Mouse (Mus musculus) MEL (cell line): ENCODE measurements at regions not wholly inside any gene's neighbourhood (a gene's known extent, or its start where the extent isn't known, plus 50 kb on each side); places are given as distances from the start of the nearest gene placed in this dataset.

Experiments used
- DNase-seq: peaks from one replicate; pipeline ENCODE4 v3.0.0; 2011; ENCODE audit warnings: low read depth, low spot score
- H3K27ac ChIP-seq: 2 replicates; pipeline ENCODE4 v1.5.1; 2012; ENCODE audit warnings: low read depth, mild to moderate bottlenecking, control low read depth, low read length, moderate library complexity; ENCODE audit not compliant: control insufficient read depth
- H3K27me3 ChIP-seq, 2 experiments: fragments of 150-350 bp in 1 of 2; sonication (generic) in 1 of 2; 2 replicates each; pipeline ENCODE4 v1.6.1; 2012; ENCODE audit warnings: low read length in 2 of 2, mild to moderate bottlenecking in 2 of 2, improper control_type of control experiment in 1 of 2, moderate library complexity in 1 of 2; ENCODE audit not compliant: insufficient read depth in 2 of 2, control insufficient read depth in 1 of 2
- H3K36me3 ChIP-seq, 2 experiments: 2 replicates each; pipeline ENCODE4 v1.6.1; 2012 to 2014; ENCODE audit warnings: low read length in 2 of 2, improper control_type of control experiment in 1 of 2, inconsistent platforms in 1 of 2, mild to moderate bottlenecking in 1 of 2; ENCODE audit not compliant: insufficient read depth in 2 of 2, control insufficient read depth in 1 of 2
- H3K4me1 ChIP-seq, 2 experiments: fragments of 150-350 bp in 1 of 2; sonication (generic) in 1 of 2; 2 replicates each; pipeline ENCODE4 v1.6.1; 2012; ENCODE audit warnings: low read length in 2 of 2, improper control_type of control experiment in 1 of 2, mild to moderate bottlenecking in 1 of 2; ENCODE audit not compliant: insufficient read depth in 2 of 2, control insufficient read depth in 1 of 2
- H3K4me3 ChIP-seq, 2 experiments: fragments of 150-350 bp in 1 of 2; sonication (generic) in 1 of 2; 2 replicates each; pipeline ENCODE4 v1.5.1; 2012; ENCODE audit warnings: low read depth in 2 of 2, low read length in 2 of 2, mild to moderate bottlenecking in 2 of 2, moderate library complexity in 2 of 2, control low read depth in 1 of 2, improper control_type of control experiment in 1 of 2; ENCODE audit not compliant: control insufficient read depth in 1 of 2, insufficient read depth in 1 of 2
- H3K79me2 ChIP-seq: 2 replicates; pipeline ENCODE4 v1.6.1; 2012; ENCODE audit warnings: mild to moderate bottlenecking, low read length, moderate library complexity; ENCODE audit not compliant: control insufficient read depth, poor library complexity, insufficient read depth
- H3K9ac ChIP-seq: 2 replicates; pipeline ENCODE4 v1.6.1; 2012; ENCODE audit warnings: low read depth, mild to moderate bottlenecking, control low read depth, low read length, moderate library complexity; ENCODE audit not compliant: control insufficient read depth, poor library complexity, severe bottlenecking
- H3K9me3 ChIP-seq: fragments of 150-350 bp; sonication (generic); replicated peaks from 2 replicates; pipeline ENCODE4 v1.6.1; 2012; ENCODE audit warnings: mild to moderate bottlenecking, low read length, improper control_type of control experiment, moderate library complexity; ENCODE audit not compliant: insufficient read depth
- BHLHE40 ChIP-seq: IDR thresholded peaks from 2 replicates; pipeline ENCODE4 v1.6.1; 2012; ENCODE audit warnings: low read depth, mild to moderate bottlenecking, inconsistent platforms, low read length, improper control_type of control experiment, borderline replicate concordance
- CHD2 ChIP-seq: IDR thresholded peaks from 2 replicates; pipeline ENCODE4 v1.6.1; 2011; ENCODE audit warnings: low read length, improper control_type of control experiment
- CTCF ChIP-seq, 3 experiments: IDR thresholded peaks in 2 of 3; conservative IDR thresholded peaks in 1 of 3; 2 replicates each; pipeline ENCODE4 v1.5.1; 2011 to 2012; ENCODE audit warnings: low read length in 3 of 3, low read depth in 2 of 3, mild to moderate bottlenecking in 2 of 3, improper control_type of control experiment in 1 of 3, inconsistent platforms in 1 of 3, mixed read lengths in 1 of 3, moderate library complexity in 1 of 3; ENCODE audit not compliant: control insufficient read depth in 1 of 3, insufficient read depth in 1 of 3, poor library complexity in 1 of 3, severe bottlenecking in 1 of 3
- ELF1 ChIP-seq: IDR thresholded peaks from 2 replicates; pipeline ENCODE4 v1.6.1; 2014; ENCODE audit warnings: low read depth, mild to moderate bottlenecking, inconsistent platforms, low read length, improper control_type of control experiment, moderate library complexity
- KAT2A ChIP-seq: conservative IDR thresholded peaks from 2 replicates; pipeline ENCODE4 v1.6.1; 2012; ENCODE audit warnings: low read depth, low read length, improper control_type of control experiment, inconsistent platforms
- MAFK ChIP-seq: IDR thresholded peaks from 2 replicates; pipeline ENCODE4 v1.6.1; 2011; ENCODE audit warnings: low read depth, mild to moderate bottlenecking, low read length, improper control_type of control experiment, borderline replicate concordance
- MEF2A ChIP-seq: IDR thresholded peaks from 2 replicates; pipeline ENCODE4 v1.6.1; 2014; ENCODE audit warnings: low read depth, mild to moderate bottlenecking, inconsistent platforms, low read length, improper control_type of control experiment; ENCODE audit not compliant: poor library complexity, insufficient replicate concordance, severe bottlenecking; ENCODE audit errors: extremely low read depth
- MYB ChIP-seq: IDR thresholded peaks from 2 replicates; pipeline ENCODE4 v1.6.1; 2011; ENCODE audit warnings: mild to moderate bottlenecking, low read depth, low read length, improper control_type of control experiment
- MYC ChIP-seq: IDR thresholded peaks from 2 replicates; pipeline ENCODE4 v1.6.1; 2011; ENCODE audit warnings: low read depth, mild to moderate bottlenecking, low read length, improper control_type of control experiment, moderate library complexity
- POLR2AphosphoS2 ChIP-seq: IDR thresholded peaks from 2 replicates; pipeline ENCODE4 v1.6.1; 2011; ENCODE audit warnings: low read length, improper control_type of control experiment
- POLR2AphosphoS5 ChIP-seq: IDR thresholded peaks from 2 replicates; pipeline ENCODE4 v1.6.1; 2012; ENCODE audit warnings: low read depth, borderline replicate concordance, mild to moderate bottlenecking, inconsistent platforms, low read length, moderate library complexity, mixed read lengths
- RCOR1 ChIP-seq: IDR thresholded peaks from 2 replicates; pipeline ENCODE4 v1.6.1; 2012; ENCODE audit warnings: low read depth, mild to moderate bottlenecking, inconsistent platforms, low read length, improper control_type of control experiment
- SIN3A ChIP-seq: IDR thresholded peaks from 2 replicates; pipeline ENCODE4 v1.6.1; 2012; ENCODE audit warnings: low read length, improper control_type of control experiment, inconsistent platforms
- SMC3 ChIP-seq: IDR thresholded peaks from 2 replicates; pipeline ENCODE4 v1.6.1; 2011; ENCODE audit warnings: low read depth, low read length, improper control_type of control experiment
- TAL1 ChIP-seq: IDR thresholded peaks from 2 replicates; pipeline ENCODE4 v1.6.1; 2012; ENCODE audit warnings: mild to moderate bottlenecking, inconsistent platforms, low read length, moderate library complexity, mixed read lengths
- UBTF ChIP-seq: IDR thresholded peaks from 2 replicates; pipeline ENCODE4 v1.6.1; 2012; ENCODE audit warnings: low read depth, mild to moderate bottlenecking, inconsistent platforms, low read length, improper control_type of control experiment, moderate library complexity, borderline replicate concordance; ENCODE audit not compliant: insufficient read depth
- USF1 ChIP-seq: IDR thresholded peaks from 2 replicates; pipeline ENCODE4 v1.6.1; 2014; ENCODE audit warnings: low read depth, mild to moderate bottlenecking, inconsistent platforms, low read length, improper control_type of control experiment, moderate library complexity
- ZKSCAN1 ChIP-seq: IDR thresholded peaks from 2 replicates; pipeline ENCODE4 v1.6.1; 2012; ENCODE audit warnings: low read depth, mild to moderate bottlenecking, inconsistent platforms, low read length, improper control_type of control experiment, moderate library complexity
- ZNF384 ChIP-seq: IDR thresholded peaks from 2 replicates; pipeline ENCODE4 v1.6.1; 2012; ENCODE audit warnings: low read depth, mild to moderate bottlenecking, inconsistent platforms, low read length, improper control_type of control experiment

DNA sequence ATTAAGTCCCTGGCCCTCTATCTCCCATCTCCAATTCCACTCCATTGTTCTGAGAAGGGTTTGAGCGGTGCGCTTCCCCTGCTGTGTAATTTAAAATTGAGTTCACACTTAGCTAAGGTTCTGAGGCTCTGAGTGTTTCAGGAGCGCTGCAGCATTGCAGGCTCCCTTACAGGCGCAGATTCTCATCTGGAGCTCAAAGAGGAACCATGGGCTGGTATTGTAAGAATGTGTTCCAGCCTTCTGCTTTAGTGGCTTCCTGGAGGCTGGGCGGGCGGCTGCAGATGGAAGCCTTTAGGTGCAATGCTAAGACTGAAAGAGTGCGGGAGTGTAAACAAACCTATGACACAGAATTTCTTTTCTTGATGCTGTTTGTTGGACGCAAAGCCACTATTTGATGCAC is 177.8 kb downstream of the Insig2 start:
- TF ChIP-seq POLR2AphosphoS2 (no peak), POLR2AphosphoS5 (no peak), MYC (no peak), MYB (no peak), MEF2A (no peak), USF1 (no peak), KAT2A (no peak), BHLHE40 (no peak), RCOR1 (no peak), TAL1 (no peak), CTCF (IDR thresholded peaks at IDR 0.05 in 2 of 3, conservative IDR thresholded peaks at IDR 0.05 in 1 of 3; ENCODE audit: control insufficient read depth in 1 of 3, insufficient read depth in 1 of 3, low read depth in 2 of 3, low read length in 3 of 3, poor library complexity in 1 of 3, severe bottlenecking in 1 of 3) (no peak), SIN3A (no peak), UBTF (no peak), ELF1 (no peak)
- H3K9me3 ChIP-seq, result no peaks in the 10 kb centered on the region
- no peak overlapping the region for H3K4me3 ChIP-seq
- no peaks in the 10 kb centered on the region for H3K4me1 ChIP-seq
- H3K27ac ChIP-seq, result no peak overlapping the region
- H3K79me2 ChIP-seq, result no peaks in the 10 kb centered on the region
- no peaks in the 10 kb centered on the region for H3K36me3 ChIP-seq
- no peaks in the 10 kb centered on the region for H3K27me3 ChIP-seq
- no peak overlapping the region for H3K9ac ChIP-seq
- no peak for DNase-seq

- H3K79me2 ChIP-seq, result no peaks in the 10 kb centered on the region
- TF ChIP-seq CHD2 (no peak), ZNF384 (no peak), RCOR1 (no peak), MAFK (no peak), SMC3 (no peak), ZKSCAN1 (no peak)
Observed at GRCm38 (mm10) chr1:121168651-121169050, 163.7 kb downstream of the Insig2 start.

More at GRCm38 (mm10) chr1:121168651-121169050, 163.7 kb downstream of the Insig2 start:
- no peak overlapping the region for H3K4me3 ChIP-seq
- no peak overlapping the region for H3K27ac ChIP-seq
- DNase-seq, result no peak
- no peaks in the 10 kb centered on the region for H3K9me3 ChIP-seq
- no peaks in the 10 kb centered on the region for H3K36me3 ChIP-seq
- H3K4me1 ChIP-seq, result no peaks in the 10 kb centered on the region
- H3K9ac ChIP-seq, result no peak overlapping the region
- H3K27me3 ChIP-seq, result no peaks in the 10 kb centered on the region
